Mouse (Mus musculus) left cerebral cortex, postnatal 14 days (tissue): Measurements from ENCODE around the gene Cbl. TPM values are rescaled to one million over a fixed set of nuclear protein-coding genes. Genes with fewer than 3 reads are reported as not detected.
"Not testable (repeated sequence)": the region's sequence is repeated elsewhere in the genome, so short reads cannot be mapped to it uniquely, and the experiment has no call there.

ENCODE experiments used
- DNase-seq, 2 experiments: peaks; one replicate each; pipeline ENCODE4 v3.0.0; 2021 to 2022; ENCODE audit warnings: low spot score in 2 of 2, mixed read lengths in 1 of 2
- intact Hi-C: fragments of 180-260 bp; cut with DNase I; formaldehyde crosslinking; loops from one replicate; pipeline ENCODE4 v1.15.1; 2025
- total RNA-seq, 2 experiments: library from RNA; stranded (reverse); gene quantifications; 2 replicates each; pipeline ENCODE4 v1.2.3; 2021

Gene Cbl
- total RNA-seq, 2 experiments from 2014 or later, result 44.9 to 48.9 TPM

DNA sequence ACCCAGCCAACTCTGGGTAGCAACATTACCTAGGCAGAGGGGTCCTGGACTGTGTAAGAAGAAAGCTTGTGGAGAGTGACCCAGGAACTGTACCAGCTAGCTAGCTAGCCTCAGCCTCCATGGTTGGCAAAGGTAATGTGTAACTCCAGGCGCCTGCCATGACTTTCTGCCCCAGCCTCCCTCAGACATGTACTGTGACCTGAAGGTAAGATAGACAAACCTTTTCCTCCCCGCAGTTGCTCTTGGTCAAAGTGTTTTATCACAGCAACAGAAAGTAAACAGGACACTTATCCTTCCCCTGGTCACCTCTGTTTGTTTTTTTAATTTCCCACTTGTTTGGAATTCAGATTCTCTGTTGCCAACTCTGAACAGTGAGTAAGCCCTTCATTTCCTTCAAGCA is 119.4 kb downstream of the Cbl start:
- intact Hi-C loops, result no loop called here
- no peak for DNase-seq

DNA sequence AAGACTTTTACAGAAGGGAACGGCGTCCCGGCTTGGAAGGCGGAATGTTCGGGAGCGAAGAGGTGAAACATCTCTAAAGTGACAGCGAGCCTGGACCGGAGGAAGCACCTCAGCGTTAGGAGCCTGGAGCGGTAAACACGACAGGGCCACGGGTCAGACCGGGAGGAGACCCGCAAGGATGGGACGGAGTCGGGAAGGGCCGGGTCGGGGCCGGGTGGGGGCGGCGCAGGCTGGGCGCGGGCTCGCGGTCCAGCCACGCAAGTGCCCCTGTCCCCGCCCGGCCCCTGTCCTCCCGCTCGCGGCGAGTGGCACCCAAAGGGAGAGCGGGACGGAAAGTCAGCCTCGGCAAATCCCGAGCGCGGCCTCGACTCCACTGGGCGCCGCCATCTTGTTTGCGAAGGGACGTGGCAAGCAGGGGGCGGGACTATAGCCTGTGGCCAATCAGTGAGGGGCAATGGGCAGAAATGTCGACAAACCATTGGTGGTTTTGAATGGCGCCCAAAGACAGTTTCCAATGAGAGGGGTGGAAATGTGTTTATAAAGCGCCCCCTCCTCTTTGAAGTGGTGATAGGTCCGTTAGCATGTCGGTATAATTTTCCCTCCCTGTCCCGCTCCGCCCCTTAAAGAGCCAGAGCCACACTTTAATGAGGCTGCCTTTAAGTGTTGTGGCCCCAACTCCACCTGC is 120.6 kb downstream of the Cbl start, which contains the start of the genes Gm49380 and Rnf26:
Gene Gm49380 (minus strand): TSS at position 396 of the 685 bp plus-strand sequence.
Gene Rnf26 (minus strand): TSS at position 413 of the 685 bp plus-strand sequence.
- intact Hi-C loops, result no loop called here
- DNase-seq, result peak; percentile 97 to 98

- DNase-seq, intact Hi-C loops: not testable (repeated sequence)
Observed at GRCm38 (mm10) chr9:44111909-44112308, 121.9 kb downstream of the Cbl start.

DNA sequence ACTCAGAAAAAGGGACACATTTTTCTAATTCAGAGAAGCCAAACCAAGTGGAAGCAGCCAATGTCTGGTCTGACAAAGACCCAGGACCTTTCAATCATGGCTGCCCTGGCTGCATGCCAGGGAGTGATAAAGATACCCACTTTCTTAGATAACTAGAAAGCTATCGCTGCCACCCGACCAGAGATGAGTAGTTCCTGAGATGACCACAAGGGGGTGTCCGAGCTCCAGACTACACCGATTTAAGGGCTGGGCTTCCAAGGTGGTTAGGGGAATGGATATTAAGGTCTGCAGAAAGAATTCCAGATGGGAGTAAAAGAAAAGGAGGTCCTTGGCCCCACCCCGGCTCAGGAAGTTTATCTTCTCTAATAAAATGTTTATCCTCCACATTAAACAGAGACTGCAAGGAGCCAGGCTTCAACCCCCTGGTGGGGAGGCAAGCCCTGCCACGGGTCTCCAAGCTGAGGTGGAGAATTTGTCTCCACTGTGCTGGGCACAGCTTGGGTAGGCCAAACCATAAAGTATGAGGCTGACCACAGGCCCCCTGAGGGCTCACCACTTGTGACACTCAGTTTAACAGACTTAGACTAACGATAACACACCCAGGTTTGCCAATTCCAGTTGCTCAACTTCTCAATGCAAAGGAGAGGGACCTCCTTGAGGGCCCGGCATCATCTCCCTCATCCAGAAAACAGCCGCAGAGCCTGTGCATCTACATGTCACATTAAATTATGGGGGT is 124.3 kb downstream of the Cbl start:
- peak; percentile 84 for DNase-seq
- intact Hi-C loops, result loop anchor here (5.0 kb wide), 2 partner anchors 42 to 122 kb away; partner anchors contain the start of gene Usp2

- intact Hi-C loops, result loop anchor here (5.0 kb wide), 2 partner anchors 41 to 121 kb away; partner anchors contain the start of gene Usp2
- DNase-seq, result no peak
Observed at GRCm38 (mm10) chr9:44108269-44109055, 125.4 kb downstream of the Cbl start.

DNA sequence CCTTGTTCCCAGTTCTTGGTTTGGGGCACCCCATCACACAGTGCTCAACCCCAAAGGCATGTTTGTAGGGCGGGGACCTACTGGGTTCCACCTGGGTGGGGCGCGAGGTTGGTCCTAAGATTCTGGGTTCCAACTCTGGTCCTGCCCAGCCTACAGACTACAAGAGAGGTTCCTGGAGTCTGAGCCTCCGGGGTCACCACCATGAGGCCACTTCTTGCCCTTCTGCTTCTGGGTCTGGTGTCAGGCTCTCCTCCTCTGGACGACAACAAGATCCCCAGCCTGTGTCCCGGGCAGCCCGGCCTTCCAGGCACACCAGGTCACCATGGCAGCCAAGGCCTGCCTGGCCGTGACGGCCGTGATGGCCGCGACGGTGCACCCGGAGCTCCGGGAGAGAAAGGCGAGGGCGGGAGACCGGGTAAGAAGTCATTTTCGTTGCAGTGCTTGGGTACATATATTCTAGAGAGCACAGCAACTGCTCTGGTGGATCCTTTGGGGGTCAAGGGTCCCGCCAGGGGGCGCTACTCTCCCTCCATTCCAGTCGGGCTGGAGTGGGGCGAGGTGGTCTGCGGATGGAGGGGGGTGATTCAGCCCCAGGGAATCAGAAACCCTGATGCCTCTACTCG is 126.2 kb downstream of the Cbl start:
- DNase-seq, result no peak
- intact Hi-C loops, result loop anchor here (5.0 kb wide), 2 partner anchors 40 to 120 kb away; partner anchors contain the start of gene Usp2

GRCm38 (mm10) chr9:44107110-44107509 is 126.7 kb downstream of the Cbl start, which contains the start of gene C1qtnf5:
Gene C1qtnf5 (plus strand): TSS chr9:44107245.
- intact Hi-C loops, result loop anchor here (5.0 kb wide), 2 partner anchors 40 to 120 kb away; partner anchors contain the start of gene Usp2
- peak; percentile 72 to 79 for DNase-seq

- intact Hi-C loops, result loop anchor here (5.0 kb wide), 2 partner anchors 39 to 119 kb away; partner anchors contain the start of gene Usp2
Observed at GRCm38 (mm10) chr9:44106596-44106995, 127.3 kb downstream of the Cbl start.

DNA sequence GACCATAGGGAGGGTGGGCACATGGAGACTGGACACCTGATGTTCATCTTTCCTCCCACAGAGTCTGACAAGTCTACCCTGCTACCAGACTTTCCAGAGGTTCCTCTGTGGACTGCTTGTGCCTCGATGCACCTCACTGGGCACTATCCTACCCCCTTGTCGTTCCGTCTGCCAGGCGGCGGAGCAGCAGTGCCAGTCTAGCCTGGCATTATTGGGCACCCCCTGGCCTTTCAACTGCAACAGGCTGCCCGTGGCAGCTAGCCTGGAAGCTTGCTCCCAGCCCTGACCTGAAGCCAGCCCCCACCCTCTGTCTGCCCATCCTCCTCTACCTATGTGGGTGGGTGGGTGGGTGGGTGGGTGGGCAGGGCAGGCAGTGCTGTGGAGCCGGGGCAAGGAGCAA is 127.7 kb downstream of the Cbl start:
- intact Hi-C loops, result loop anchor here (5.0 kb wide), 2 partner anchors 39 to 119 kb away; partner anchors contain the start of gene Usp2

More at GRCm38 (mm10) chr9:44106596-44106995, 127.3 kb downstream of the Cbl start:
- DNase-seq, result no peak

GRCm38 (mm10) chr9:44105781-44106180 is 128.1 kb downstream of the Cbl start:
- intact Hi-C loops, result loop anchor here (5.0 kb wide), 2 partner anchors 38 to 118 kb away; partner anchors contain the start of gene Usp2
- no peak for DNase-seq

More for the DNA sequence above, 127.7 kb downstream of the Cbl start:
- no peak for DNase-seq

DNA sequence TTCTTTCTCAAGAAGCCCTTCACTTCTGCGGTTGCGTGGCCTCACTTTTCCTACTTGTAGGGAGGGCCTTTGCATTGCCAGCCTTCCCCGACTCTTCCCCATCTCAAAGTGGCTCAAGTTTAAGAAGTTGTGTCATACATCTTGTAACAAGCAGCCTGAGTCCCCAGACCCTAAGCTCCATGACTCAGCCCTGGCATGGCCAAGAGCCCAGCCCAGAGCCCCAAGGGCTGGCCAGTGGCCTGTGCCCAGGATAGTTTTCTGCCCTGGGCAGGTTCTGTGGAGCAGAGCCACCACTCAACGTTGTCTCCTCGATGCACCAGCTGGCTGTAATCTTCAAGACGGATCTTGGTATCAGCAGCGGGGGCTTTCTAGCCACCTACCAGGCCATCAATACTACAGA is 129.0 kb downstream of the Cbl start:
- intact Hi-C loops, result loop anchor here (5.0 kb wide), 2 partner anchors 38 to 118 kb away; partner anchors contain the start of gene Usp2
- DNase-seq, result no peak

DNA sequence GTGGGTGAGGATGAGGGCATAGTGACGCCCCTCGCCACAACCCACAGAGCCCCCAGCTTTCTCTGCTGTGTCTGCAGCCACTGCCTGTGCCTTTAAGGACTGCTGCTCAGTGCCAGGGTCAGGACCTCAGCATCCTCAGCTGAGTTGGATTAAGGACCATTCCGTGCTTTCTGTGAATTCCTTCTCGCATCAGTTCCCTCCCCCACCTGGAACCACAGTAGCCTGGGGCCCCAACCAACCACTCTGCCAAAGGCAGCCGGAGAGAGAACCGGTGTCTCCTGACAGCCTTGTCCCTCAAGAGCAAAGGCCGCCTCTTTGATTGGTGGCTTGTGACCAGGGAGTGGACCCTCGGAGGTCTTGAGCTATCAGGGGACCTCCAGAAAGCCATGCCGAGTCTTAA is 132.4 kb downstream of the Cbl start, which contains the start of gene Mfrp:
Gene Mfrp (plus strand): TSS at position 240 of the 400 bp plus-strand sequence.
- intact Hi-C loops, result no loop called here

GRCm38 (mm10) chr9:44096536-44096935 is 137.3 kb downstream of the Cbl start:
- DNase-seq, result peak; percentile 59 to 71
- intact Hi-C loops, result no loop called here

More for the DNA sequence above, 132.4 kb downstream of the Cbl start, which contains the start of gene Mfrp:
- DNase-seq, result no peak

DNA sequence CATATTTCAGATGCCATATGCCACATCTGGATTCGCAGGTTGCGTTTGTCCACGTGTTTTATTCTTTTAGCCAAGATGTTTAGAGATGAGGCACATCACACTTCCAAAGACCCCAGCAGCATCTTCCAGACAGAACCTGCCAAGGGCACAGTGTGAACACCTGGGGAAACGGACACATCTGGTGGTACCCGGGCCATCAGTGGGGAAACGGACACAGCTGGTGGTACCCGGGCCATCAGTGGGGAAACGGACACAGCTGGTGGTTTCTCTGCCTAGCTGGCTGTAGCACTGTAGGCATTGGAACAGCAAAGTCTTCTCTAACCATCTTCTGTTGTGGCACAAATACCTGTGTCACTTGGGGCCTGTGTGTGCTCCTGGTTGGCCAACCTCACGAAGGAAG is 138.1 kb downstream of the Cbl start:
- DNase-seq, result no peak
- intact Hi-C loops, result no loop called here

DNA sequence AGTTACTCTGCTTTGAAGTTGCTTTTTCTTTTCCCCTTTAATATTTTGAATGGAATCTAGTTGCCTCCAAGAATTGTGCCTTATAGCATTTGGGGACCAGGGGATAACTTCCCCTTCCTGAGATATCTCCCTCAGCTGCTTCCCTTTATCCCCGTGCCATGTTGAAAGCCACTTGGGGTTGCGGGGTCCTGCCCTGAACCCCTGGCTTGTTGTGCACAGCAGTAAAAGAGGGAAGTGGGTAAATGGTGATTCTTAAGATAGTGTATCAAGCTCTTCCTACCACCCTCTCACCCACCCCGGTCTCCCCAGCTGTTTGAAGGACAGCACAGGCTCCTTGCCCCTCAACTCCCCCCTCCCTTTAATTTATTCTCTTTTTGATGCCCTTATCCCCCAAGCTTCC is 139.1 kb downstream of the Cbl start:
- no peak for DNase-seq
- intact Hi-C loops, result no loop called here

- peak; percentile 80 to 83 for DNase-seq
- intact Hi-C loops, result no loop called here
Observed at GRCm38 (mm10) chr9:44093612-44094503, 140.0 kb downstream of the Cbl start.
